Mouse (Mus musculus) kidney, postnatal 10 days (tissue): ENCODE data around the gene Mamld1.

Experiments
- DNase-seq: peaks from one replicate; pipeline ENCODE4 v3.0.0; 2021; ENCODE audit warnings: mixed read lengths

Mamld1 gene

GRCm38 (mm10) chrX:71141390-71141789 lies 91.3 kb downstream of the Mamld1 start:
- DNase-seq, result no peak

GRCm38 (mm10) chrX:71149441-71150050 lies 99.5 kb downstream of the Mamld1 start:
- peak; percentile 8 for DNase-seq

GRCm38 (mm10) chrX:71150551-71151001 lies 100.5 kb downstream of the Mamld1 start:
- peak; percentile 15 for DNase-seq

GRCm38 (mm10) chrX:71181526-71181925 lies 131.5 kb downstream of the Mamld1 start:
- no peak for DNase-seq

GRCm38 (mm10) chrX:71183671-71184070 lies 133.6 kb downstream of the Mamld1 start:
- DNase-seq, result no peak

- no peak for DNase-seq
These were observed 136.3 kb downstream of the Mamld1 start for GRCm38 (mm10) chrX:71186396-71186795.

GRCm38 (mm10) chrX:71204776-71205175 lies 154.7 kb downstream of the Mamld1 start:
- DNase-seq, result no peak
